Mouse (Mus musculus): ENCODE measurements around the gene Arhgap30. TPM values are rescaled to one million over a fixed set of nuclear protein-coding genes. Genes with fewer than 3 reads are reported as not detected.

Arhgap30 gene
- 4.7 and 5.3 TPM in 2 replicates for polyA plus RNA-seq (2016; fragmentation: Nextera tagmentation; extraction: Ambion mirVana)

DNA sequence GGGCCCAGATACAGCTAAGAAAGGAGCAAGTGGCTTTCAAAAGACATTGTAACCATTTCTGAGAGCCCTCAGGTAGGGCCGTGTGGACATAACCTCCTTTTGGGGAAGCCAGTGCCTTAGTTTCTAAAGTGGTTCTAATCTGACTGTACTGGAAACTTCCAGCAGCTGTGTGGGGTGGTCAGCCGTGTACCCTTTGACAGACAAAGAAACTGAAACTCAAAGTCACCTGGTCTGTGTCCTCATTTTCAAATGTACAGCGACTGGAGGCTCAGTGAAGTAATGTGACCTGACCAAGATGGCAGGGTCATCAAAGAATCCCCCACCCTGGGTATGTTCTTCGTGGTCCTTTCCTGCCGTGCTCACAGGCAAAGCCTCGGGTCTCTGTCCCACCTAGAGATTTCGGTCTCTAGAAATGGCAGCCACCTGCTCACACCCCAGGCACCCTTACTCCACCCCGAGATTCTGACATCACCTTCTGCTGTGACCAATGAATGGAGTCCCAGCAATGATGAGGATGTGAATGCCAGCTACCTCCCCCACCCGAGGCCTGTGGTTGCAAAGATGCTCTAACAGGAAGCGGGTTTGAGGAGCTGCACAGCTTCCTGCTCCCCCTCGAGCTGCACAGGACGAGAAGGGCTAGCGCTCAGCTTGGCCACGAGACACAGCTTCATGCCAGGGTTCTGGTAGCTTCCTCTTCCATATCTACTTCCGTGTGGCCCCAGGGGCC is at the start of gene Arhgap30:
Gene Arhgap30 (plus strand): TSS at position 579 of the 727 bp plus-strand sequence.
- Histone ChIP-seq H3K27ac (peak within 1 kb of the TSS; percentile 52), H3K4me1 (peaks cover 24% of the 10 kb centered on the region), H3K9me3 (replicated peaks) (no peaks in the 10 kb centered on the region), H3K36me3 (no peaks in the 10 kb centered on the region), H3K4me3 (peak within 1 kb of the TSS; percentile 39), H3K27me3 (replicated peaks) (peaks cover 17% of the 10 kb centered on the region), H3K4me2 (peak within 1 kb of the TSS; percentile 62), H3K9ac (peak within 1 kb of the TSS; percentile 45; the same call in 1 of the 2 replicates)
- WGBS (ENCODE audit: insufficient replicate concordance): 26% methylated on average over 15 of the region's 15 CpGs
- peak; percentile 47; the same call in 1 of the 2 replicates for ATAC-seq

DNA sequence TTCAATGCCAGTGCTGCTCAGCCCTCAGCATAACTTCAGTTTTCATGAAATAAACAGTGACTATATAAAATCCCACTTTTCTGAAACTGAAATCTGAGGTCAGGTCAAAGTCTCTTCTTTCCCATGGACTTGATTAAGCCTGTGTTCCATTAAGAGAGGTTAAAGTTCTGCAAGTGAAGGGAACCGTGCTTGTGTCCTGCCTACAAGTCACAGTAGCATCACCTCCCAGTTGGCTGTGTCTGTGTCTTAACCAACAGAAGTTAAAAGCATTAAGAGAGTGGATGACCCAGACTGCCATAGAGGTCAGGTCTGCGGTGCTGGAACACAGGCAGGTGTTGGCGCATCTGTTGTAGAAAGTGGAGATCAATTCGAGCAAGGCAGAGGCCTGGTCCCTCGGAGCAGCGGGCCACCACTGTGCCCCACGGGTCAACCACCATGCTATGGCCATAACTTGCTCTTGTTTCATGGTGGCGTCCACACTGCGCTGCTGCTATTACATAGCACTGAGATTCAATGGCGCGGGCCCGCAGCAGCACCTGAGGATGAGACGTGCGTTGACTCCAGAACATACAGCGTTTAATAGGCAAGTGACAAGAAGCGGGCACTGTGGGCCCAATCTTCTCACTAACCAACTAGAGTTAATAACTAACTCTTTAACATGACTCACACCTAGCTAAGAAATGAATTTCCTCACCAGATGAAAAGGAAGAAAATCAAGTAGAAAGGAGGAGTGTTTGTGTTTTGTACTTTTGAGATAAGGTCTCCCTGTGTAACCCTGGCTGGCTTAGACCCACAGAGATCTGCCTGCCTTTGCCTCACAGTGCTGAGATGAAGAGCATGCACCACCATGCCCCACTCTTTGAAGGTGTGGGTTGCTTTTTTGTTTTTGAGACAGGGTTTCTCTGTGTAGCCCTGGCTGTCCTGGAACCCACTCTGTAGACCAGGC is 46.2 kb upstream of the Arhgap30 start:
- ATAC-seq: no peak
- Histone ChIP-seq H3K27me3 (replicated peaks) (no peaks in the 10 kb centered on the region), H3K4me2 (no peak overlapping the region), H3K36me3 (peaks cover 68% of the 10 kb centered on the region), H3K27ac (no peak overlapping the region), H3K4me3 (no peak overlapping the region), H3K4me1 (peaks cover 25% of the 10 kb centered on the region), H3K9ac (no peak overlapping the region), H3K9me3 (replicated peaks) (no peaks in the 10 kb centered on the region; the same call in 1 of the 2 replicates)
- WGBS (ENCODE audit: insufficient replicate concordance): 88% methylated on average over 16 of the region's 16 CpGs

DNA sequence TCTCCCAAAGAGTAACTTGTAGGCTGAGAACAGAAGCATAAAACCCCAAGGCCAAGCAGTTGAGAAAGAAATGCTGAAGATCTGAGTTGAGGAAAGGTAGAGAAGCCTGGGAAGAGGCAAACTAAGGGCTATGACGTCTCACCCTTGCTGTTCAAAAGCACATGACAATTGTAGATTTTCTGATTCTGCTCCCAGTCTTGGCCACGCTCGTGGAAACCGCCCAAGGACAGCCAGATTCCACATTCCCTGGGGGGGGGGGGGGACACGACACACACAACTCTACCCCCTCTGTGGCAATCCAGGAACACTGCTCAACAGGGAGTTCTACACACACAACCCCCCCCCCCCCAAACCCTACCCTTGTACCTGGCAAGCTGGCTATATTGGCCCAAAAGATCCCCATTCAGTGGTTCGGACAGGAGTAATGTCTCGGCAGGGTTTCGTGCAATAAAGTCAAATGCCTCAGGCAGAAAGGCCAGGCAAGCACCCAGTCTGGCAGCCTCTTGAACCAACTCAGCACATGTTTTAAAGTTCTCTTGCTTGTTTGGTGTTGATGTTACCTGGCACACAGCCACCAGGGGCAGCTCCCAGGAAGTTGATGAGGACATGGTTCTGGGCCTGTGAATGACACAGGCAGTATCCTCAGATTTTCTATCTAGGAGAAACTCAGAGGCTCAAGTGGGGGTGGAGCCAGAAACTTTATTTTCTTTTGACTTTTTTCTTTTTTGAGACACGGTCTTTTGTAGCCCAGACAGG is 44.7 kb upstream of the Arhgap30 start:
- WGBS (ENCODE audit: insufficient replicate concordance): 75% methylated on average over 9 of the region's 9 CpGs
- ATAC-seq: 0 out of 2 replicates have a peak, but pooled peaks have one; percentile 9
- H3K4me3 ChIP-seq: peak overlapping the region; percentile 82

DNA sequence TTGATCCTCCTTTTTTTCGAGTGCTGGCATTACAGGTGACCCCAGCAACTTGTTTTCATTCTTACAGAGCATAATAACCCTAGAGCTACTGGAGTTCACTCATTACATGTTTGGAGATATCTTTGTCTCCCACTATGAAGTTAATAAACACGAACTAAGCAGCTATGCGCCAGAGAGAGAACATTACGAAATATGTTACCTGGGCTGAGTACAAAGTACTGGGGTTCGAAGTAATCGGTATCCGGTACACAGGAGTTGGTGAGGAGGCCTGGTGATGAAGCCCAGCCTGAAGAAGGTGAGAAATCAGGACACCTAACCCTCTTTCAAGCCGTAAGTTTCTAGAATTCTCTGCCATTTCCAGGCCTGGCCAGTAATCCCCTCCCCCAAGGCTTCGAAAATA is 44.0 kb upstream of the Arhgap30 start:
- H3K4me1 ChIP-seq: peaks cover 41% of the 10 kb centered on the region
- H3K27me3 ChIP-seq (replicated peaks): no peaks in the 10 kb centered on the region
- peak overlapping the region; percentile 75; the same call in 1 of the 2 replicates for H3K27ac ChIP-seq
- peak overlapping the region; percentile 87 for H3K9ac ChIP-seq
- H3K9me3 ChIP-seq (replicated peaks): no peaks in the 10 kb centered on the region; the same call in 1 of the 2 replicates
- no peak; the same call in 1 of the 2 replicates for ATAC-seq
- H3K4me2 ChIP-seq: peak overlapping the region; percentile 84
- H3K36me3 ChIP-seq: peaks cover 60% of the 10 kb centered on the region
- peak overlapping the region; percentile 82 for H3K4me3 ChIP-seq
- 67% methylated on average over 9 of the region's 9 CpGs for WGBS (ENCODE audit: insufficient replicate concordance)

More for the DNA sequence above, 44.7 kb upstream of the Arhgap30 start:
- H3K36me3 ChIP-seq: peaks cover 65% of the 10 kb centered on the region
- no peaks in the 10 kb centered on the region for H3K27me3 ChIP-seq (replicated peaks)
- H3K4me2 ChIP-seq: peak overlapping the region; percentile 84
- H3K9ac ChIP-seq: no peak overlapping the region
- H3K27ac ChIP-seq: no peak overlapping the region
- H3K4me1 ChIP-seq: peaks cover 38% of the 10 kb centered on the region
- no peaks in the 10 kb centered on the region; the same call in 1 of the 2 replicates for H3K9me3 ChIP-seq (replicated peaks)

DNA sequence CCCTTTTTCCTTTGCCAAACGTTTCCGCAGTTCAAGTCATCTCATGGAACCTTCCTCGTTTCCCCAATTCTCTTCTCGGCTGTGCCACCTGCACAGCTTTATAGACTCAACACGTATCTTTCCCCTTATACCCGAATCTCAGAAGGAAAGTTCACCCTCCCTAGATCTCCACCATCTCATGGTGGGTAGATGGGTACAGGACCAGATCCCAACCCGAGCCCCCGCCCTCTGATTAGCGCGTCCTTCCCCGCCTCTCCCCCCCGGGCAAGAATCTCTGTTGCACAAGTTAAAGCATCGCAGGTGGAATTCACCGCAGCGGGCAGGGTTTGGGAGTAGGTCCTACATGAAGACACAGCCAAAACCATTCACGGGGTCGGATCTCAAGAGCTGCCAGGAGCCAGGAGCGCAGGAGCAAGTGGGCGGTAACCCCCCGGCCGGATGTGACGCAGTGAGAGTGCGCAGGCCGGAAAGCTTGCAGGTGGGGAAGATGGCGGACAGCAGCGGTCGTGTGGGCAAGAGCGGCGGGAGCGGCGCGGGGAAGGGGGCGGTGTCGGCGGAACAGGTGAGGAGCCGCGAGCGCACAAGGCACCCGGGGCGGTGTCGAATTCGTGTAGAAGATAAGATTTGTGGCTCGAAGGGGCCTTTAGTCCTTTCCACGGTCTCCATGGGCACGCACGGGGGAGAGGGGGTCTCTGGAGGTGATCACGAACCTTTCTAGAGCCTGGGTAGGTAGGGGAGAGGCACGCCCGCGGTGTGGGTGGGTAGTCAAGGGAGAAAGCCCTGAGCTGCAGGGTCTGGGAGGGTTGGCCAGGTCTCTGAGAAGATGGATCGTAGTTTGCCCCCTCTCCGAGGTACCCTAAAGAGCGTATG is 43.3 kb upstream of the Arhgap30 start, which contains the start of the genes Nit1 and Pfdn2:
Gene Nit1 (minus strand): TSS at position 422 of the 870 bp plus-strand sequence.
Gene Pfdn2 (plus strand): TSS at position 446 of the 870 bp plus-strand sequence.
- H3K9me3 ChIP-seq (replicated peaks): no peaks in the 10 kb centered on the region; the same call in 1 of the 2 replicates
- H3K27me3 ChIP-seq (replicated peaks): no peaks in the 10 kb centered on the region
- peak; percentile 89 for ATAC-seq
- peaks cover 53% of the 10 kb centered on the region for H3K36me3 ChIP-seq
- H3K4me2 ChIP-seq: peak within 1 kb of the TSS; percentile 84
- H3K9ac ChIP-seq: peak within 1 kb of the TSS; percentile 87
- 1% methylated on average over 53 of the region's 53 CpGs for WGBS (ENCODE audit: insufficient replicate concordance)
- peak within 1 kb of the TSS; percentile 82 for H3K4me3 ChIP-seq
- H3K27ac ChIP-seq: peak within 1 kb of the TSS; percentile 75
- peaks cover 43% of the 10 kb centered on the region for H3K4me1 ChIP-seq

DNA sequence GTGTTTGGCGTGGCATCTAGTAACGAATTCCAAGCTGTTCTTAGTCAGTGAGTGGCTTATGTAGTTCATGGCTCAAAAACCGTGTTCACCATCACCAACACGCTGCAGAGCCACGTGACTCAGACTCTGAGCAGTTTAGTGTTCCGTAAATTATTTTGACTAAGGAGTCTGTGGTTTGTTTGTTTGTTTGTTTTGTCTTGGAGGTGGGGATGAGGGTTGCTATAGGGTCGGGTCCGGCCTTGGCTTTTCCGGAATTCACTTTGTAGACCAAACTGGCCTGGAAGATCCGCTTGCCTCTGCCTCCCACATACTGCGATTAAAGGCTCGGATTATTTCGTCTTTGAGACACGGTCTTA is 42.7 kb upstream of the Arhgap30 start:
- Histone ChIP-seq H3K4me3 (peak overlapping the region; percentile 82), H3K36me3 (peaks cover 47% of the 10 kb centered on the region), H3K27me3 (replicated peaks) (no peaks in the 10 kb centered on the region), H3K9ac (peak overlapping the region; percentile 87), H3K9me3 (replicated peaks) (no peaks in the 10 kb centered on the region; the same call in 1 of the 2 replicates), H3K4me2 (peak overlapping the region; percentile 84), H3K27ac (peak overlapping the region; percentile 75), H3K4me1 (peaks cover 47% of the 10 kb centered on the region)
- peak; percentile 46; the same call in 1 of the 2 replicates for ATAC-seq
- WGBS (ENCODE audit: insufficient replicate concordance): under 1% methylated on average over 14 of the region's 14 CpGs

DNA sequence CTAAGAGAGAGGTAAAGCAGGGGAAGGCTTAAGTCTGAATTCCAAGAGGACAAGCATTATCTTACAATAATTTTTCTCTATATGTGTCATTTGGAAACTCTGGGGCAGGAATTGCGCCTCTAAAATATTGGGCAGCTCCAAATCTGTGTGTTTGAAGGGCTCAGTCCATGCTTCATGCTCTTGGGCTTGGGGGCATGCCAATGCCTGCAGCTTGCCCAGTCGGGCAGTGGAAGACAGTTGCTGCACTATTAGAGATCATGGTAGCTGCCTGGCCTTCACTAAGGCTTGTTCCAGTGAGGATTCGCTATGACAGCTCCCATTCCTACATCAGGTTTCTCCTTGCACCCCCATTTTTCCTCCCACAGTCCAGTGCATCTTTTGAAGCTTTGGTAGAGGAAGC is 40.1 kb upstream of the Arhgap30 start:
- Histone ChIP-seq H3K36me3 (peaks cover 21% of the 10 kb centered on the region), H3K4me1 (peaks cover 46% of the 10 kb centered on the region), H3K9me3 (replicated peaks) (no peaks in the 10 kb centered on the region; the same call in 1 of the 2 replicates), H3K27me3 (replicated peaks) (no peaks in the 10 kb centered on the region), H3K4me2 (no peak overlapping the region), H3K4me3 (no peak overlapping the region), H3K27ac (no peak overlapping the region), H3K9ac (peak overlapping the region; percentile 3; the same call in 1 of the 2 replicates)
- no peak for ATAC-seq
- WGBS (ENCODE audit: insufficient replicate concordance): 90% methylated on average over 3 of the region's 3 CpGs

DNA sequence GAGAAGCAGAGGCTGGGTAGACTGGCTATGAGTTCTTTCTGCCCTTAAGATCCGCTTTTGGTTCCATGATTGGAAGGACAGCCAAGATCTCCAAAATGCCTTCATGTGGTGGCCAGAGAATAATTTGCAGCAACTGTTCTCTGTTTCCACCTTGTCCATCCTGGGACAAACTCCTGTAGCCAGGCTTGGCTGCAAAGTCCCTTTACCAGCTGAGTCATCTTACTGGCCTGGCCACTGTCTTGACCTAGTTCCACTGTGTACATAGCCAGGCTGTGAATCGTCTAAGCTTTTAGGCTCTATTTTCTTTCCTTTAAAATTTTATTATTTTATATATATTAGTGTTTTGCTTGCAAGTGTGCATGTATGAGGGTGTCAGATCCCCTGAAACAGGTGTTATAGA is 39.5 kb upstream of the Arhgap30 start:
- 81% methylated on average over 2 of the region's 2 CpGs for WGBS (ENCODE audit: insufficient replicate concordance)
- Histone ChIP-seq H3K9ac (no peak overlapping the region), H3K4me2 (no peak overlapping the region), H3K4me3 (no peak overlapping the region), H3K27me3 (replicated peaks) (no peaks in the 10 kb centered on the region), H3K4me1 (peaks cover 41% of the 10 kb centered on the region), H3K9me3 (replicated peaks) (no peaks in the 10 kb centered on the region; the same call in 1 of the 2 replicates), H3K36me3 (peaks cover 18% of the 10 kb centered on the region), H3K27ac (no peak overlapping the region)
- no peak for ATAC-seq

DNA sequence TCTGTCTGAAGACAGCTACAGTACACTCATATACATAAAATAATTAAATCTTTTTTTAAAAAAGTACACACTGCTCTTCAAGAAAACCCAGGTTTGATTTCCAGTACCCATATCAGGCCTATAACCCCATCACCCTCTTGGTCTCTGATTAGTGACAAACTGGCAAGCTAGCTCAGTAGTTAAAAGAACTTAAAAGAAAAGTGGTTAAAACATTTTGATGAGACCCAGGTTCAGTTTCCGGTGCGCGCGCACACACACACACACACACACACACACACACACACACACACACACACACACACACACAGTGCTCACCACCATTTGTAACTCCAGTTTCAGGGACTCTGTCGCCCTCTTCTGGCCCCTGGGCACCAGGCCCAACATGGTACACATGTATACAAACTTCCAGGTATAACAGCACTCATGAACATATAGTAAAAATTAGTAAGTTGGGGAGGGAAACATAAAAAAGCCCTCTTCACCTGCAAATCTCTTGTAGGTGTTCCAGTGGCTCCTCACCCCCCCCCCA is 32.9 kb upstream of the Arhgap30 start:
- no peak overlapping the region for H3K27ac ChIP-seq
- peaks cover 18% of the 10 kb centered on the region for H3K4me1 ChIP-seq
- peaks cover 32% of the 10 kb centered on the region for H3K36me3 ChIP-seq
- no peak overlapping the region for H3K4me3 ChIP-seq
- 77% methylated on average over 5 of the region's 5 CpGs for WGBS (ENCODE audit: insufficient replicate concordance)
- H3K9me3 ChIP-seq (replicated peaks): no peaks in the 10 kb centered on the region
- no peaks in the 10 kb centered on the region for H3K27me3 ChIP-seq (replicated peaks)
- H3K4me2 ChIP-seq: no peak overlapping the region
- no peak overlapping the region for H3K9ac ChIP-seq
- no peak for ATAC-seq

DNA sequence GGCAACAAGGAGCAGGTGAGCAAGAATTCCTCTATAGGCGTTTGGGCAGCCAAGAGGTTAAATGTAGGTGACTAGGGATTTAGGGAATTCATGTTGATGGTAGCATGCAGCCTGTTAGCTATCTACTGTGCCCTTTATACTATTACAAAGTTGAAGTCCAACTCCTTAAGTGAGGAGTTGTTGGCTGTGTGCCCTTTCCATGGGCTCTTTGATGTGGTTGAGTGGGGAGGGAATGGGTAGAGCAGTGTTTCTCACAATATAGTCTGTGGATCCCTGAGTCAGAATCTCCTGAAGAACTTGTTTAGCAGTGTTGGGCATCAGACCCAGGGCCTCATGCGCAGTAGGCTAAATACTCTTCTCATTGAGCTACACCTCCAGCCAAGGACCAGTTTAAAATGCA is 31.9 kb upstream of the Arhgap30 start:
- no peak for ATAC-seq
- no peak overlapping the region for H3K4me3 ChIP-seq
- WGBS (ENCODE audit: insufficient replicate concordance): 88% methylated on average over 2 of the region's 2 CpGs
- no peak overlapping the region for H3K4me2 ChIP-seq
- peaks cover 25% of the 10 kb centered on the region for H3K4me1 ChIP-seq
- H3K9ac ChIP-seq: no peak overlapping the region
- no peaks in the 10 kb centered on the region for H3K9me3 ChIP-seq (replicated peaks)
- H3K27me3 ChIP-seq (replicated peaks): no peaks in the 10 kb centered on the region
- no peak overlapping the region for H3K27ac ChIP-seq
- H3K36me3 ChIP-seq: peaks cover 32% of the 10 kb centered on the region

All from liver, embryonic 12.5 days (tissue).